In the genomic region with DNA sequence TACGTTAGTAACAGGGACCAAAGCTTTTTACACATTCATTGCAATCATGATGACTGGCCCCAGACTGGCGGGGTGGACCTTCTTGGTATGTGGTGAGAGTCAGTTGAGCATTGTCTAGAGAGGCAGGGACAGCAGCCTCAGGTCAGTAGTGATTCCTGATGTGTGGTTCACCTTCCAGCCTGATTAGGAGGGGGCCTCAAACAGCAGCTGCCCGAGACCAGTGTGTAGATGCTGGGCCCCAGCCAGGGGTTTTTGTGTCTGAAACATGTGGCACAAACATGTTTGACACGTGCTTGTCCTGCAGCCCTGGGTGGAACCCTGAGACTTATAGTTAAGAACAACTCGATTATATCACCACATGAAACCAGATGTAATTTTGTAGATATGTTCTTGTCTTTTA, we compare ENCODE assay signal across 24 mouse cellular contexts. TPM values are rescaled to one million over a fixed set of nuclear protein-coding genes. Genes with fewer than 3 reads are reported as not detected.
DNase-seq lines count a peak whose midpoint lies in the region; ATAC-seq and TF ChIP-seq lines count a peak whose summit lies in the region.
"Had no signal": no experiment of that assay in that cellular context is flagged by ENCODE, and none has a peak within 500 bp of the region (broad histone marks: within the 10 kb centered on the region; RNA-seq: fewer than 3 reads in every experiment).

No protein-coding gene starts in this region.

- H3K27ac ChIP-seq in embryonic facial prominence, embryonic 15.5 days (replicated peaks) = no peak overlapping the region
- no peak overlapping the region for H3K27ac ChIP-seq in embryonic facial prominence, embryonic 10.5 days (replicated peaks)
- H3K27ac ChIP-seq in hindbrain, embryonic 14.5 days = no peak overlapping the region
- no peak overlapping the region for H3K27ac ChIP-seq in hindbrain, embryonic 12.5 days
- H3K27ac ChIP-seq in kidney, postnatal 0 days = no peak overlapping the region; the same call in 1 of the 2 replicates
- no peak overlapping the region; the same call in 1 of the 2 replicates for H3K27ac ChIP-seq in kidney, embryonic 15.5 days
- H3K27ac ChIP-seq: forebrain, embryonic 10.5 days; hindbrain, embryonic 10.5 days; limb, embryonic 15.5 days; liver, embryonic 14.5 days; midbrain, embryonic 13.5 days had no signal

- H3K36me3 ChIP-seq in embryonic facial prominence, embryonic 15.5 days = peaks cover 4% of the 10 kb centered on the region; the same call in 1 of the 2 replicates
- H3K36me3 ChIP-seq in embryonic facial prominence, embryonic 10.5 days (replicated peaks) = peaks cover 6% of the 10 kb centered on the region; the same call in 1 of the 2 replicates
- 0 out of 2 replicates have a peak, but pooled peaks cover 4% of the 10 kb centered on the region for H3K36me3 ChIP-seq in hindbrain, embryonic 14.5 days (replicated peaks; ENCODE audit: control insufficient read depth, insufficient read depth)
- H3K36me3 ChIP-seq in hindbrain, embryonic 12.5 days = peaks cover 7% of the 10 kb centered on the region; the same call in 1 of the 2 replicates
- no peaks in the 10 kb centered on the region for H3K36me3 ChIP-seq in kidney, postnatal 0 days (ENCODE audit: insufficient read depth, low read length)
- peaks cover 8% of the 10 kb centered on the region; the same call in 1 of the 2 replicates for H3K36me3 ChIP-seq in kidney, embryonic 15.5 days
- H3K36me3 ChIP-seq: hindbrain, embryonic 10.5 days had no signal

- no peak for DNase-seq in embryonic facial prominence, embryonic 10.5 days (ENCODE audit: low spot score)
- no peak for DNase-seq in hindbrain, embryonic 14.5 days (ENCODE audit: low spot score)
- DNase-seq in kidney, postnatal 0 days (ENCODE audit: low spot score) = no peak
- DNase-seq in kidney, postnatal 14 days = peak; percentile 30
- DNase-seq: adrenal gland, postnatal 25 days; cerebellum, adult 11 months; cerebellum, adult 9-11 months; heart, postnatal 10 days; lung, embryonic 14.5 days; right cerebral cortex, postnatal 4 days; thymus, adult 18-20 months; thymus, postnatal 36 days had no signal

- no peaks in the 10 kb centered on the region for H3K4me1 ChIP-seq in embryonic facial prominence, embryonic 15.5 days
- peaks cover 2% of the 10 kb centered on the region; the same call in 1 of the 2 replicates for H3K4me1 ChIP-seq in embryonic facial prominence, embryonic 10.5 days
- H3K4me1 ChIP-seq in hindbrain, embryonic 14.5 days (replicated peaks; ENCODE audit: control insufficient read depth, insufficient read depth, low read length) = 0 out of 2 replicates have a peak, but pooled peaks cover 5% of the 10 kb centered on the region
- H3K4me1 ChIP-seq in hindbrain, embryonic 12.5 days = no peaks in the 10 kb centered on the region
- no peaks in the 10 kb centered on the region for H3K4me1 ChIP-seq in kidney, postnatal 0 days (replicated peaks; ENCODE audit: insufficient read depth, low read length)
- peaks cover 2% of the 10 kb centered on the region; the same call in 1 of the 2 replicates for H3K4me1 ChIP-seq in kidney, embryonic 15.5 days
- H3K4me1 ChIP-seq: heart, embryonic 12.5 days; hindbrain, embryonic 10.5 days; midbrain, embryonic 13.5 days had no signal

- H3K9me3 ChIP-seq in embryonic facial prominence, embryonic 15.5 days (replicated peaks) = no peaks in the 10 kb centered on the region
- H3K9me3 ChIP-seq in embryonic facial prominence, embryonic 10.5 days = 0 out of 2 replicates have a peak, but pooled peaks cover 3% of the 10 kb centered on the region
- no peaks in the 10 kb centered on the region for H3K9me3 ChIP-seq in hindbrain, embryonic 14.5 days (ENCODE audit: control insufficient read depth, low read length)
- no peaks in the 10 kb centered on the region for H3K9me3 ChIP-seq in hindbrain, embryonic 12.5 days (replicated peaks)
- no peaks in the 10 kb centered on the region for H3K9me3 ChIP-seq in kidney, postnatal 0 days (replicated peaks; ENCODE audit: low read length)
- H3K9me3 ChIP-seq in kidney, embryonic 15.5 days (replicated peaks) = no peaks in the 10 kb centered on the region
- H3K9me3 ChIP-seq: heart, embryonic 12.5 days; limb, embryonic 15.5 days; midbrain, embryonic 13.5 days had no signal

- no peaks in the 10 kb centered on the region for H3K27me3 ChIP-seq in embryonic facial prominence, embryonic 15.5 days
- no peaks in the 10 kb centered on the region for H3K27me3 ChIP-seq in embryonic facial prominence, embryonic 10.5 days (replicated peaks; ENCODE audit: low read depth, poor library complexity, severe bottlenecking)
- no peaks in the 10 kb centered on the region for H3K27me3 ChIP-seq in hindbrain, embryonic 14.5 days (ENCODE audit: control insufficient read depth, insufficient read depth, low read length)
- H3K27me3 ChIP-seq in hindbrain, embryonic 12.5 days = no peaks in the 10 kb centered on the region
- H3K27me3 ChIP-seq in kidney, postnatal 0 days (ENCODE audit: insufficient read depth, low read length) = no peaks in the 10 kb centered on the region
- no peaks in the 10 kb centered on the region for H3K27me3 ChIP-seq in kidney, embryonic 15.5 days
- H3K27me3 ChIP-seq: heart, embryonic 12.5 days; limb, embryonic 15.5 days; midbrain, embryonic 13.5 days had no signal

- WGBS in embryonic facial prominence, embryonic 15.5 days = 51% methylated on average over 5 of the region's 5 CpGs
- 75% methylated on average over 5 of the region's 5 CpGs for WGBS in embryonic facial prominence, embryonic 10.5 days
- WGBS in hindbrain, embryonic 14.5 days = 80% methylated on average over 5 of the region's 5 CpGs
- 72% methylated on average over 5 of the region's 5 CpGs for WGBS in hindbrain, embryonic 12.5 days
- WGBS in kidney, postnatal 0 days = 64% methylated on average over 5 of the region's 5 CpGs
- WGBS in kidney, embryonic 15.5 days = 59% methylated on average over 5 of the region's 5 CpGs

- no peak for TF ChIP-seq CTCF in kidney, postnatal 0 days (IDR thresholded peaks at IDR 0.05; ENCODE audit: low read depth)

- H3K4me3 ChIP-seq in embryonic facial prominence, embryonic 15.5 days (replicated peaks) = no peak overlapping the region
- no peak overlapping the region for H3K4me3 ChIP-seq in embryonic facial prominence, embryonic 10.5 days
- no peak overlapping the region for H3K4me3 ChIP-seq in hindbrain, embryonic 14.5 days (replicated peaks; ENCODE audit: low read length)
- H3K4me3 ChIP-seq in hindbrain, embryonic 12.5 days = no peak overlapping the region
- H3K4me3 ChIP-seq in kidney, postnatal 0 days (replicated peaks; ENCODE audit: low read depth, low read length) = no peak overlapping the region
- no peak overlapping the region for H3K4me3 ChIP-seq in kidney, embryonic 15.5 days (replicated peaks)
- H3K4me3 ChIP-seq: forebrain, embryonic 10.5 days; heart, embryonic 12.5 days; hindbrain, embryonic 10.5 days; limb, embryonic 15.5 days; midbrain, embryonic 13.5 days had no signal

- H3K9ac ChIP-seq in embryonic facial prominence, embryonic 15.5 days = no peak overlapping the region
- H3K9ac ChIP-seq in hindbrain, embryonic 14.5 days = no peak overlapping the region
- H3K9ac ChIP-seq in hindbrain, embryonic 12.5 days = no peak overlapping the region
- no peak overlapping the region for H3K9ac ChIP-seq in kidney, postnatal 0 days (ENCODE audit: low read depth, low read length)
- H3K9ac ChIP-seq in kidney, embryonic 15.5 days = no peak overlapping the region
- H3K9ac ChIP-seq: heart, embryonic 12.5 days; limb, embryonic 15.5 days; liver, embryonic 14.5 days; lung, embryonic 14.5 days; midbrain, embryonic 13.5 days had no signal

- no peak overlapping the region for H3K4me2 ChIP-seq in embryonic facial prominence, embryonic 15.5 days (replicated peaks)
- H3K4me2 ChIP-seq in hindbrain, embryonic 14.5 days (replicated peaks) = no peak overlapping the region
- no peak overlapping the region for H3K4me2 ChIP-seq in hindbrain, embryonic 12.5 days (replicated peaks)
- H3K4me2 ChIP-seq in kidney, postnatal 0 days (ENCODE audit: low read length) = no peak overlapping the region
- no peak overlapping the region for H3K4me2 ChIP-seq in kidney, embryonic 15.5 days
- H3K4me2 ChIP-seq: heart, embryonic 12.5 days; limb, embryonic 15.5 days; lung, embryonic 14.5 days; midbrain, embryonic 13.5 days had no signal

- ATAC-seq in embryonic facial prominence, embryonic 15.5 days (ENCODE audit: insufficient number of reproducible peaks, low FRiP score, low TSS enrichment, low read depth) = 0 out of 2 replicates have a peak, but pooled peaks have one; percentile 34
- ATAC-seq in hindbrain, embryonic 14.5 days (ENCODE audit: low FRiP score) = 0 out of 2 replicates have a peak, but pooled peaks have one; percentile 40
- ATAC-seq in hindbrain, embryonic 12.5 days (ENCODE audit: low FRiP score) = no peak
- 0 out of 2 replicates have a peak, but pooled peaks have one; percentile 29 for ATAC-seq in kidney, postnatal 0 days (replicated peaks; ENCODE audit: low FRiP score, low read depth)
- ATAC-seq in kidney, embryonic 15.5 days (replicated peaks; ENCODE audit: low FRiP score) = no peak
- ATAC-seq in megakaryocyte-erythroid progenitor cell, adult 5-6 weeks (replicated peaks; ENCODE audit: low FRiP score, low TSS enrichment, poor library complexity, severe bottlenecking) = no peak
- ATAC-seq: CD4-positive, CD25-positive, alpha-beta regulatory T cell, adult 4 months; inflammation-experienced regulatory T-cells, adult 6 months; midbrain, embryonic 13.5 days had no signal

RNA-seq across cellular contexts. Expression of gene Dtd1, which starts 34.5 kb away (rescaled TPM):
- polyA plus RNA-seq in embryonic facial prominence, embryonic 15.5 days (2015; fragmentation: Nextera tagmentation; extraction: Ambion mirVana) = 36.9 and 38.3 TPM in 2 replicates
- polyA plus RNA-seq in embryonic facial prominence, embryonic 10.5 days (2016; fragmentation: Nextera tagmentation; extraction: Ambion mirVana) = 36.9 and 43.1 TPM in 2 replicates
- 120 and 128 TPM in 2 replicates for polyA plus RNA-seq in hindbrain, embryonic 14.5 days (2014; fragmentation: Nextera tagmentation; extraction: Ambion mirVana)
- polyA plus RNA-seq in hindbrain, embryonic 12.5 days (2016; fragmentation: Nextera tagmentation; extraction: Ambion mirVana) = 39.7 and 43.3 TPM in 2 replicates
- 55.3 and 59.9 TPM in 2 replicates for polyA plus RNA-seq in kidney, postnatal 0 days (2015; fragmentation: Nextera tagmentation; extraction: Ambion mirVana)
- 47.3 and 48.1 TPM in 2 replicates for polyA plus RNA-seq in kidney, embryonic 15.5 days (2015; fragmentation: Nextera tagmentation; extraction: Ambion mirVana)
- total RNA-seq in megakaryocyte-erythroid progenitor cell, adult 5-6 weeks (2014; fragmentation: Nextera tagmentation) = 38.9 and 47.5 TPM in 2 replicates
- total RNA-seq in megakaryocyte-erythroid progenitor cell, adult 5-6 weeks (2017) = 91.2 and 95.0 TPM in 2 replicates

RNA-seq across cellular contexts. Expression of gene Smim26, which starts 40.4 kb away (rescaled TPM):
- 31.8 and 34.2 TPM in 2 replicates for polyA plus RNA-seq in embryonic facial prominence, embryonic 15.5 days (2015; fragmentation: Nextera tagmentation; extraction: Ambion mirVana)
- 30.8 and 34.0 TPM in 2 replicates for polyA plus RNA-seq in embryonic facial prominence, embryonic 10.5 days (2016; fragmentation: Nextera tagmentation; extraction: Ambion mirVana)
- 57.4 and 77.1 TPM in 2 replicates for polyA plus RNA-seq in hindbrain, embryonic 14.5 days (2014; fragmentation: Nextera tagmentation; extraction: Ambion mirVana)
- 45.1 and 46.2 TPM in 2 replicates for polyA plus RNA-seq in hindbrain, embryonic 12.5 days (2016; fragmentation: Nextera tagmentation; extraction: Ambion mirVana)
- polyA plus RNA-seq in kidney, postnatal 0 days (2015; fragmentation: Nextera tagmentation; extraction: Ambion mirVana) = 69.5 and 90.6 TPM in 2 replicates
- 39.4 and 42.4 TPM in 2 replicates for polyA plus RNA-seq in kidney, embryonic 15.5 days (2015; fragmentation: Nextera tagmentation; extraction: Ambion mirVana)
- 37.5 and 51.5 TPM in 2 replicates for total RNA-seq in megakaryocyte-erythroid progenitor cell, adult 5-6 weeks (2014; fragmentation: Nextera tagmentation)
- 7.7 and 31.1 TPM in 2 replicates for total RNA-seq in megakaryocyte-erythroid progenitor cell, adult 5-6 weeks (2017)

Comparison
In these comparisons a context has a peak if more than half of its experiments do, and no peak if none do; other contexts are left out.
1. ATAC-seq: peak in embryonic facial prominence, embryonic 15.5 days (single experiment), hindbrain, embryonic 14.5 days (single experiment) and kidney, postnatal 0 days (single experiment); none in hindbrain, embryonic 12.5 days (single experiment), kidney, embryonic 15.5 days (single experiment) and megakaryocyte-erythroid progenitor cell, adult 5-6 weeks (single experiment).